Mouse (Mus musculus) cerebellum, adult (tissue): Measurements from ENCODE around the gene Tmem40.

Experiments used
- ATAC-seq: cut with Nextera tagmentation; 2 replicates; pipeline ENCODE4 v1.9.2; 2017; ENCODE audit warnings: mild to moderate bottlenecking, moderate library complexity, mixed read lengths; ENCODE audit not compliant: insufficient number of reproducible peaks, low FRiP score, low TSS enrichment

The Tmem40 gene

GRCm38 (mm10) chr6:115711261-115711660 lies 50.9 kb downstream of the Tmem40 start:
- ATAC-seq: no peak

GRCm38 (mm10) chr6:115702901-115703300 lies 59.3 kb downstream of the Tmem40 start:
- ATAC-seq: no peak

- no peak for ATAC-seq
Observed at GRCm38 (mm10) chr6:115701302-115701701, 60.9 kb downstream of the Tmem40 start.

GRCm38 (mm10) chr6:115700778-115701177 lies 61.4 kb downstream of the Tmem40 start:
- no peak for ATAC-seq

GRCm38 (mm10) chr6:115698699-115699098 lies 63.5 kb downstream of the Tmem40 start:
- no peak for ATAC-seq

- ATAC-seq: no peak
Observed at GRCm38 (mm10) chr6:115697739-115698558, 64.3 kb downstream of the Tmem40 start.

GRCm38 (mm10) chr6:115696707-115697215 lies 65.4 kb downstream of the Tmem40 start:
- no peak for ATAC-seq

- ATAC-seq: no peak
Observed at GRCm38 (mm10) chr6:115695124-115695523, 67.1 kb downstream of the Tmem40 start.

GRCm38 (mm10) chr6:115694441-115694842 lies 67.8 kb downstream of the Tmem40 start:
- ATAC-seq: peak; percentile 66; the same call in 1 of the 2 replicates

- ATAC-seq: no peak
Observed at GRCm38 (mm10) chr6:115692963-115693730, 69.1 kb downstream of the Tmem40 start.

GRCm38 (mm10) chr6:115692163-115692950 lies 69.9 kb downstream of the Tmem40 start:
- no peak for ATAC-seq

- ATAC-seq: no peak
Observed at GRCm38 (mm10) chr6:115690105-115690504, 72.1 kb downstream of the Tmem40 start.

- ATAC-seq: no peak
Observed at GRCm38 (mm10) chr6:115688589-115688988, 73.6 kb downstream of the Tmem40 start.

- ATAC-seq: no peak
Observed at GRCm38 (mm10) chr6:115687753-115688152, 74.5 kb downstream of the Tmem40 start.

GRCm38 (mm10) chr6:115684851-115685646 lies 77.2 kb downstream of the Tmem40 start:
- ATAC-seq: no peak

- no peak for ATAC-seq
Observed at GRCm38 (mm10) chr6:115684271-115684670, 77.9 kb downstream of the Tmem40 start.

- ATAC-seq: peak; percentile 26
Observed at GRCm38 (mm10) chr6:115681066-115681465, 81.1 kb downstream of the Tmem40 start.
